In the genomic region with DNA sequence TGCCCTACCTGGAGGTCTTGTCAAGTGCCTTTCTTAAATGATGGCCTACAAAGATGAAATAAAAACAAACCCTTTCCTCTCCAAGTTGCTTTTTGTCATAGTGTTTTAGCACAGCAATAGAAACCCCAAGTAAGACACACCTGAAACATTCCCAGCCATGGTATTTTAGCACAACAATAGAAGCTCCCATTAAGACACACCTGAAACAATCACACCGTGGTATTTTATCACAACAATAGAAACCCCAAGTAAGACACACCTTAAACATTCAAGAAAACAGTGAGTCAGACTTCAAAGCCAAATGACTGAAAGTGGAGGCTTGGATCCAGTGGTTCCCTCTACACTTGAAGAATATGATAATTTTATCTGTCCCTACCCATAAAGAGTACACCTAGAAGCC, we compare ENCODE assay signal across 24 mouse cellular contexts. TPM values are rescaled to one million over a fixed set of nuclear protein-coding genes. Genes with fewer than 3 reads are reported as not detected.
"Had no signal": no experiment of that assay in that cellular context is flagged by ENCODE, and none has a peak within 500 bp of the region (broad histone marks: within the 10 kb centered on the region; RNA-seq: fewer than 3 reads in every experiment).

No protein-coding gene starts in this region.

- H3K27me3 ChIP-seq: heart, embryonic 13.5 days; heart, embryonic 15.5 days; hindbrain, embryonic 13.5 days; hindbrain, embryonic 15.5 days; kidney, embryonic 15.5 days; limb, embryonic 13.5 days; limb, embryonic 15.5 days; liver, embryonic 12.5 days had no signal

- H3K9me3 ChIP-seq: heart, embryonic 13.5 days; heart, embryonic 15.5 days; hindbrain, embryonic 13.5 days; hindbrain, embryonic 15.5 days; kidney, embryonic 15.5 days; limb, embryonic 13.5 days; limb, embryonic 15.5 days; liver, embryonic 12.5 days had no signal

- DNase-seq: gastrocnemius, adult 2 months; gastrocnemius, postnatal 10 days; gastrocnemius, postnatal 25 days; heart, adult 18-20 months; heart, postnatal 14 days; heart, postnatal 36 days; kidney, adult 11 months; kidney, adult 2 months; kidney, adult 9 months; kidney, postnatal 14 days; kidney, postnatal 36 days; layer of hippocampus, adult 9-11 months; layer of hippocampus, postnatal 36 days; left cerebral cortex, postnatal 4 days had no signal

- H3K4me3 ChIP-seq: gastrocnemius, adult 2 months; heart, embryonic 13.5 days; heart, embryonic 15.5 days; hindbrain, embryonic 13.5 days; hindbrain, embryonic 15.5 days; kidney, embryonic 15.5 days; limb, embryonic 13.5 days; limb, embryonic 15.5 days; liver, embryonic 12.5 days had no signal

- H3K4me1 ChIP-seq: heart, embryonic 15.5 days; limb, embryonic 13.5 days; limb, embryonic 15.5 days; liver, embryonic 12.5 days had no signal

RNA-seq across cellular contexts. Expression of a gene that starts 58.2 kb away (rescaled TPM):
- total RNA-seq: gastrocnemius, postnatal 25 days; hematopoietic stem cell, adult 5-6 weeks had no signal
- polyA plus RNA-seq: heart, embryonic 11.5 days; heart, embryonic 13.5 days had no signal
